Mouse (Mus musculus): ENCODE measurements around the gene Slc25a53. TPM values are rescaled to one million over a fixed set of nuclear protein-coding genes. Genes with fewer than 3 reads are reported as not detected.

Gene Slc25a53
- total RNA-seq, 2 experiments from 2014 or later: 1.8 to 4.0 TPM

- Histone ChIP-seq H3K4me3 (no peak overlapping the region), H3K27ac (no peak overlapping the region)
- TF ChIP-seq CTCF (IDR thresholded peaks at IDR 0.05): no peak
- no peak for DNase-seq
- intact Hi-C loops (cut with DNase I): no loop called here
Observed at GRCm38 (mm10) chrX:136937985-136938384, 100.1 kb downstream of the Slc25a53 start.

Other genes starting within 250 kb of the Slc25a53 start
- 1 to 10 TPM; 2.3 to 3.1 TPM for gene Plp1, start 215.6 kb downstream of the Slc25a53 start, total RNA-seq (2021)
- gene Rab9b, start 169.5 kb downstream of the Slc25a53 start, total RNA-seq (2021): under 1 TPM in 1 of 2 experiments, not detected in 1; 0.05 TPM
- gene H2bfm, start 111.0 kb downstream of the Slc25a53 start, total RNA-seq (2021): not detected
- gene Tmsb15b2, start 62.8 kb downstream of the Slc25a53 start, total RNA-seq (2021): 10 to 100 TPM in 1 of 2 experiments, 1 to 10 TPM in 1; 5.1 to 10.7 TPM
- gene Tmsb15l, start 61.4 kb downstream of the Slc25a53 start, total RNA-seq (2021): under 1 TPM in 1 of 2 experiments, not detected in 1; 0.75 TPM
- 1 to 10 TPM in 1 of 2 experiments, not detected in 1; 2.4 TPM for gene Tmsb15b1, start 61.4 kb downstream of the Slc25a53 start, total RNA-seq (2021)
- gene Zcchc18, start 45.1 kb downstream of the Slc25a53 start, total RNA-seq (2021): under 1 TPM in 1 of 2 experiments, not detected in 1; 0.11 TPM
- gene Fam199x, start 11.3 kb upstream of the Slc25a53 start, total RNA-seq (2021): 1 to 10 TPM; 4.1 to 5.2 TPM
- gene Esx1, start 83.8 kb upstream of the Slc25a53 start, total RNA-seq (2021): not detected

Measured in gastrocnemius, adult 2 months (tissue).